Mouse (Mus musculus): Measurements from ENCODE around the gene Plcd1. TPM values are rescaled to one million over a fixed set of nuclear protein-coding genes. Genes with fewer than 3 reads are reported as not detected.
A peak's percentile ranks its signal among the peaks of the same experiment; 100 is the strongest.

Plcd1 gene
- polyA plus RNA-seq (2012; fragmentation: generic; extraction: Trizol) = 9.9 TPM

- no peaks in the 10 kb centered on the region for H3K79me2 ChIP-seq (ENCODE audit: control insufficient read depth, insufficient read depth)
- H3K36me3 ChIP-seq (ENCODE audit: control insufficient read depth, insufficient read depth) = no peaks in the 10 kb centered on the region
- H3K4me3 ChIP-seq = peak within 1 kb of the TSS; percentile 47
- no peak for TF ChIP-seq E2F4 (IDR thresholded peaks at IDR 0.05; ENCODE audit: insufficient read depth)
- no peak for TF ChIP-seq USF1 (IDR thresholded peaks at IDR 0.05; ENCODE audit: low read depth)
- TF ChIP-seq REST (IDR thresholded peaks at IDR 0.05; ENCODE audit: insufficient read depth, insufficient read length) = no peak
- TF ChIP-seq TCF3 (IDR thresholded peaks at IDR 0.05; ENCODE audit: insufficient read length, low read depth) = no peak
- no peak for TF ChIP-seq MAX (IDR thresholded peaks at IDR 0.05; ENCODE audit: low read depth)
- no peak for TF ChIP-seq SRF (IDR thresholded peaks at IDR 0.05; ENCODE audit: control insufficient read depth, insufficient read length, low read depth)
- TF ChIP-seq POLR2A (IDR thresholded peaks at IDR 0.05; ENCODE audit: insufficient read length, low read depth) = peak; percentile 67
- TF ChIP-seq POLR2AphosphoS2 (IDR thresholded peaks at IDR 0.05; ENCODE audit: insufficient read length, low read depth) = peak; percentile 66
- TF ChIP-seq CEBPB (IDR thresholded peaks at IDR 0.05; ENCODE audit: insufficient read depth, poor library complexity, severe bottlenecking) = no peak
- TF ChIP-seq TCF12 (IDR thresholded peaks at IDR 0.05; ENCODE audit: insufficient read depth, poor library complexity, severe bottlenecking) = no peak
- peak in 2 of 3 experiments; percentile 21 to 33 for TF ChIP-seq MYOG (IDR thresholded peaks at IDR 0.05; ENCODE audit: control insufficient read depth in 1 of 3, insufficient read depth in 1 of 3, insufficient read length in 2 of 3, low read depth in 2 of 3)
- peak in 1 of 3 experiments; percentile 38 for TF ChIP-seq MYOD1 (IDR thresholded peaks at IDR 0.05; ENCODE audit: control insufficient read depth in 1 of 3, insufficient read length in 2 of 3, low read depth in 2 of 3)
- peak within 1 kb of the TSS; percentile 84 for H3K4me2 ChIP-seq (ENCODE audit: low read depth)
- no peaks in the 10 kb centered on the region for H3K27me3 ChIP-seq (ENCODE audit: control insufficient read depth, insufficient read depth, insufficient read length)
- H3ac ChIP-seq (ENCODE audit: control insufficient read depth, insufficient read length) = peak within 1 kb of the TSS; percentile 67
These were observed at the start of gene Plcd1 for GRCm38 (mm10) chr9:119093419-119094295. Gene Plcd1, minus strand, starts transcription at chr9:119093502.

GRCm38 (mm10) chr9:119142066-119142465 lies 48.8 kb upstream of the Plcd1 start:
- H3K36me3 ChIP-seq (ENCODE audit: control insufficient read depth, insufficient read depth) = no peaks in the 10 kb centered on the region
- peaks cover 73% of the 10 kb centered on the region for H3K27me3 ChIP-seq (ENCODE audit: control insufficient read depth, insufficient read depth, insufficient read length)
- H3K79me2 ChIP-seq (ENCODE audit: control insufficient read depth, insufficient read depth) = no peaks in the 10 kb centered on the region
- H3ac ChIP-seq (ENCODE audit: control insufficient read depth, insufficient read length) = no peak overlapping the region
- no peak for TF ChIP-seq MYOG (IDR thresholded peaks at IDR 0.05; ENCODE audit: control insufficient read depth in 1 of 3, insufficient read depth in 1 of 3, insufficient read length in 2 of 3, low read depth in 2 of 3)
- TF ChIP-seq USF1 (IDR thresholded peaks at IDR 0.05; ENCODE audit: low read depth) = no peak
- no peak for TF ChIP-seq TCF3 (IDR thresholded peaks at IDR 0.05; ENCODE audit: insufficient read length, low read depth)
- TF ChIP-seq SRF (IDR thresholded peaks at IDR 0.05; ENCODE audit: control insufficient read depth, insufficient read length, low read depth) = no peak
- no peak for TF ChIP-seq E2F4 (IDR thresholded peaks at IDR 0.05; ENCODE audit: insufficient read depth)
- TF ChIP-seq MAX (IDR thresholded peaks at IDR 0.05; ENCODE audit: low read depth) = no peak
- no peak for TF ChIP-seq POLR2AphosphoS2 (IDR thresholded peaks at IDR 0.05; ENCODE audit: insufficient read length, low read depth)
- no peak for TF ChIP-seq MYOD1 (IDR thresholded peaks at IDR 0.05; ENCODE audit: control insufficient read depth in 1 of 3, insufficient read length in 2 of 3, low read depth in 2 of 3)
- TF ChIP-seq REST (IDR thresholded peaks at IDR 0.05; ENCODE audit: insufficient read depth, insufficient read length) = no peak
- TF ChIP-seq TCF12 (IDR thresholded peaks at IDR 0.05; ENCODE audit: insufficient read depth, poor library complexity, severe bottlenecking) = no peak
- TF ChIP-seq CEBPB (IDR thresholded peaks at IDR 0.05; ENCODE audit: insufficient read depth, poor library complexity, severe bottlenecking) = no peak
- no peak for TF ChIP-seq POLR2A (IDR thresholded peaks at IDR 0.05; ENCODE audit: insufficient read length, low read depth)
- H3K4me2 ChIP-seq (ENCODE audit: low read depth) = no peak overlapping the region
- H3K4me3 ChIP-seq = no peak overlapping the region

GRCm38 (mm10) chr9:119138836-119139235 lies 45.5 kb upstream of the Plcd1 start:
- H3ac ChIP-seq (ENCODE audit: control insufficient read depth, insufficient read length) = no peak overlapping the region
- TF ChIP-seq POLR2A (IDR thresholded peaks at IDR 0.05; ENCODE audit: insufficient read length, low read depth) = no peak
- TF ChIP-seq MYOD1 (IDR thresholded peaks at IDR 0.05; ENCODE audit: control insufficient read depth in 1 of 3, insufficient read length in 2 of 3, low read depth in 2 of 3) = no peak
- TF ChIP-seq E2F4 (IDR thresholded peaks at IDR 0.05; ENCODE audit: insufficient read depth) = no peak
- no peak for TF ChIP-seq CEBPB (IDR thresholded peaks at IDR 0.05; ENCODE audit: insufficient read depth, poor library complexity, severe bottlenecking)
- TF ChIP-seq MYOG (IDR thresholded peaks at IDR 0.05; ENCODE audit: control insufficient read depth in 1 of 3, insufficient read depth in 1 of 3, insufficient read length in 2 of 3, low read depth in 2 of 3) = no peak
- TF ChIP-seq TCF12 (IDR thresholded peaks at IDR 0.05; ENCODE audit: insufficient read depth, poor library complexity, severe bottlenecking) = no peak
- TF ChIP-seq MAX (IDR thresholded peaks at IDR 0.05; ENCODE audit: low read depth) = no peak
- no peak for TF ChIP-seq REST (IDR thresholded peaks at IDR 0.05; ENCODE audit: insufficient read depth, insufficient read length)
- TF ChIP-seq USF1 (IDR thresholded peaks at IDR 0.05; ENCODE audit: low read depth) = no peak
- TF ChIP-seq TCF3 (IDR thresholded peaks at IDR 0.05; ENCODE audit: insufficient read length, low read depth) = no peak
- TF ChIP-seq SRF (IDR thresholded peaks at IDR 0.05; ENCODE audit: control insufficient read depth, insufficient read length, low read depth) = no peak
- no peak for TF ChIP-seq POLR2AphosphoS2 (IDR thresholded peaks at IDR 0.05; ENCODE audit: insufficient read length, low read depth)
- H3K4me3 ChIP-seq = no peak overlapping the region
- H3K79me2 ChIP-seq (ENCODE audit: control insufficient read depth, insufficient read depth) = no peaks in the 10 kb centered on the region
- no peaks in the 10 kb centered on the region for H3K36me3 ChIP-seq (ENCODE audit: control insufficient read depth, insufficient read depth)
- H3K27me3 ChIP-seq (ENCODE audit: control insufficient read depth, insufficient read depth, insufficient read length) = peaks cover 66% of the 10 kb centered on the region
- no peak overlapping the region for H3K4me2 ChIP-seq (ENCODE audit: low read depth)

GRCm38 (mm10) chr9:119130692-119131091 lies 37.4 kb upstream of the Plcd1 start:
- TF ChIP-seq MYOG (IDR thresholded peaks at IDR 0.05; ENCODE audit: control insufficient read depth in 1 of 3, insufficient read depth in 1 of 3, insufficient read length in 2 of 3, low read depth in 2 of 3) (no peak), USF1 (IDR thresholded peaks at IDR 0.05; ENCODE audit: low read depth) (no peak), CEBPB (IDR thresholded peaks at IDR 0.05; ENCODE audit: insufficient read depth, poor library complexity, severe bottlenecking) (no peak), REST (IDR thresholded peaks at IDR 0.05; ENCODE audit: insufficient read depth, insufficient read length) (no peak), SRF (IDR thresholded peaks at IDR 0.05; ENCODE audit: control insufficient read depth, insufficient read length, low read depth) (no peak), MYOD1 (IDR thresholded peaks at IDR 0.05; ENCODE audit: control insufficient read depth in 1 of 3, insufficient read length in 2 of 3, low read depth in 2 of 3) (no peak), E2F4 (IDR thresholded peaks at IDR 0.05; ENCODE audit: insufficient read depth) (no peak), TCF12 (IDR thresholded peaks at IDR 0.05; ENCODE audit: insufficient read depth, poor library complexity, severe bottlenecking) (no peak), POLR2AphosphoS2 (IDR thresholded peaks at IDR 0.05; ENCODE audit: insufficient read length, low read depth) (no peak)
- Histone ChIP-seq H3K36me3 (ENCODE audit: control insufficient read depth, insufficient read depth) (no peaks in the 10 kb centered on the region), H3ac (ENCODE audit: control insufficient read depth, insufficient read length) (no peak overlapping the region), H3K79me2 (ENCODE audit: control insufficient read depth, insufficient read depth) (no peaks in the 10 kb centered on the region), H3K4me2 (ENCODE audit: low read depth) (no peak overlapping the region), H3K27me3 (ENCODE audit: control insufficient read depth, insufficient read depth, insufficient read length) (peaks cover 60% of the 10 kb centered on the region), H3K4me3 (no peak overlapping the region)

Data from myocyte (in vitro differentiated cells).